Mouse (Mus musculus) heart, embryonic 16.5 days (tissue): ENCODE measurements around the gene Wbp1l. TPM values are rescaled to one million over a fixed set of nuclear protein-coding genes. Genes with fewer than 3 reads are reported as not detected.

ENCODE experiments used
- ATAC-seq: fragments of 200-750 bp; cut with Nextera tagmentation; replicated peaks from 2 replicates; pipeline ENCODE4 v1.8.0; 2017; ENCODE audit warnings: moderate number of reproducible peaks; ENCODE audit not compliant: insufficient read depth, low FRiP score; ENCODE audit errors: extremely low read depth
- H3K27ac ChIP-seq: fragments of 300-500 bp; sonication (generic); 2 replicates; pipeline ENCODE4 v1.5.1; 2014; ENCODE audit warnings: mild to moderate bottlenecking, low read length, control low read depth, moderate library complexity
- H3K27me3 ChIP-seq: fragments of 300-500 bp; sonication (generic); 2 replicates; pipeline ENCODE4 v1.6.1; 2014; ENCODE audit warnings: low read length, mixed read lengths; ENCODE audit not compliant: control insufficient read depth, insufficient read depth
- H3K36me3 ChIP-seq: fragments of 300-500 bp; sonication (generic); 2 replicates; pipeline ENCODE4 v1.6.1; 2014; ENCODE audit not compliant: control insufficient read depth, insufficient read depth
- H3K4me1 ChIP-seq: fragments of 300-500 bp; sonication (generic); 2 replicates; pipeline ENCODE4 v1.6.1; 2014; ENCODE audit warnings: low read length, mixed read lengths; ENCODE audit not compliant: control insufficient read depth, insufficient read depth
- H3K4me2 ChIP-seq: fragments of 300-500 bp; sonication (generic); 2 replicates; pipeline ENCODE4 v1.6.1; 2014; ENCODE audit warnings: low read depth, mild to moderate bottlenecking, control low read depth, low read length
- H3K4me3 ChIP-seq: fragments of 300-500 bp; sonication (generic); 2 replicates; pipeline ENCODE4 v1.5.1; 2014; ENCODE audit warnings: mild to moderate bottlenecking, control low read depth, low read length
- H3K9ac ChIP-seq: fragments of 300-500 bp; sonication (generic); 2 replicates; pipeline ENCODE4 v1.6.1; 2014; ENCODE audit warnings: low read length, control low read depth
- H3K9me3 ChIP-seq: fragments of 300-500 bp; sonication (generic); replicated peaks from 2 replicates; pipeline ENCODE4 v1.6.1; 2016; ENCODE audit warnings: low read length; ENCODE audit not compliant: control insufficient read depth
- WGBS: fragments of 180-500 bp; shearing (Covaris S2); extraction: QIAGEN DNeasy Blood & Tissue Kit; methylation state at CpG from one replicate; pipeline ENCODE4 v1.1.7; 2014; 5-methylcytosine and 5-hydroxymethylcytosine counted together
- polyA plus RNA-seq: library from polyadenylated mRNA; unstranded; fragments of >200 nt; fragmentation: Nextera tagmentation; extraction: Ambion mirVana; gene quantifications from 2 replicates; pipeline ENCODE4 v1.2.1, GENCODE M21; 2015

Wbp1l gene
- polyA plus RNA-seq, 1 experiment from 2014 or later: 60.5 TPM

DNA sequence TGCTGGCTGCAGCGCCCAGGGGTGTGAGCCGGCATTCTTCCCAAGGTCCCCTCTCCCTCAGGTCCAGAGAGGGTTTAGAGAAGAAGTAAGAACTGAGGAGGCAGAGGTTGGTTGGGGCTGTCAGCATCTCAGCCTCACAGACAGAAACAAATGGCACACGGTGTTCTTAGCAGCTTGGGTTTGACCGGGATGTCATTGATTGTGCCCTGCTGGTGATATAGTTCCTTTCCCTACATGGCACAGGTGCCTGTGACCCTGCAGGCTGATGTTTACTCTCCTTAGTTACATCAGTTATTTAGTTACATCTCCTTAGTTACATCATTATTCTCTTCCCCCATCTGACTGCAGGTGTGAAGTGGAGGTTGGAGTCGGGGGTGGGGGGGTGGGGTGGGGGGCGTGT is 7.3 kb upstream of the Wbp1l start:
- ATAC-seq: no peak
- Histone ChIP-seq H3K9ac (no peak overlapping the region), H3K36me3 (peaks cover 18% of the 10 kb centered on the region), H3K27me3 (no peaks in the 10 kb centered on the region), H3K4me3 (no peak overlapping the region), H3K4me1 (no peaks in the 10 kb centered on the region), H3K4me2 (no peak overlapping the region), H3K27ac (no peak overlapping the region), H3K9me3 (no peaks in the 10 kb centered on the region)
- WGBS: 78% methylated on average over 6 of the region's 6 CpGs

DNA sequence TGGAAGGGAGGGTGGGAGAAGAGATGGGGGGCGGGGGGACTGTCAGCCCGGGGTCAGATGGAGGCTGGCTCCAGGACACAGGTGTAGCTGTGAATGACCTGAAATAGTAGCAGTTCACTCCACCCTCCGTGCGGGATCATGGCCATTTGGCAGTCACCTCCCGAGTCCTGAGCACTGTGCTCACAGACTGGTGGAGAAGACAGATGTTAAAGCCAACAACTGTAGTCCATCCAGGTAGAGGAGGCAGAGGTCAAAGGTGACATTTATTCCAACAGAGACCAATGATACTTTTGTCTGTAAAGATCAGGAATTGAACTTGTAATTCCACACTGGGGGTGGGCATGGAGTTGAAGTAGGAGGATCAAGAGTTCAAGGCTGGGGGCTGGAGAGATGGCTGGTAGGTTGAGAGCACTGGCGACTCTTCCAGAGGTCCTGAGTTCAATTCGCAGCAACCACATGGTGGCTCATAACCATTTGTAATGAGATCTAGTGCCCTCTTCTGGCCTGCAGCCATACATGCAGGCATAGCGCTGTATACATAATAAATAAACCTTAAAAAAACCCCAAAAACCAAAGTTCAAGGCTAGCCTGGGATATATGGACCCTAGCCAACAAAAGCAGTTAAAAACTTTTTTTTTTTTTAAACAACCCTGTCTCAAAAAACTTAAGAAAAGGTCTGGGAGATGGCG is 6.0 kb upstream of the Wbp1l start:
- WGBS: 89% methylated on average over 9 of the region's 9 CpGs
- H3K36me3 ChIP-seq: peaks cover 18% of the 10 kb centered on the region
- ATAC-seq: no peak

DNA sequence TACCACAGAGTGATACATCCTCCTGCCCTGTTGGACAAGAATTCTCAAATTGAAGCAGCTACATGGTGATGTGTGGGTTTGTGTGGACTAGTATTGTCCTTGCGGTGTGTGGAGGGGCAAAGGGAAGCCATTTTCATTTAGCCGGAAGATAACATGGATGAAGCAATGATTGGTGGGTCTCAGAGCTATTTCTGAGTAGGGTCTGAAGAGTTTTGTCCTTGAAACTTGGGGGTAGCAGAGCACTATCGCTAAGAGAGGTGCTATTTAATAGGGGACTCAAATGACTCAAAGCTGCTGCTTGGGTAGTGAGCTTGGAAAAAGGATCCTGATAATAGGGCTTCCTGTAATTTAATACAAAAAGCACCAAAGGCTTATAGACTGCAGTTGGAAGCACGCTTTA is 697 bp upstream of the Wbp1l start:
- Histone ChIP-seq H3K4me2 (peak overlapping the region; percentile 52), H3K27me3 (no peaks in the 10 kb centered on the region), H3K4me1 (peaks cover 17% of the 10 kb centered on the region), H3K4me3 (peak overlapping the region; percentile 100; the same call in 1 of the 2 replicates), H3K36me3 (0 out of 2 replicates have a peak, but pooled peaks cover 7% of the 10 kb centered on the region), H3K27ac (no peak overlapping the region), H3K9me3 (no peaks in the 10 kb centered on the region), H3K9ac (no peak overlapping the region)
- WGBS: 82% methylated on average over 4 of the region's 4 CpGs
- ATAC-seq: no peak

More for the DNA sequence above, 6.0 kb upstream of the Wbp1l start:
- Histone ChIP-seq H3K27me3 (no peaks in the 10 kb centered on the region), H3K27ac (no peak overlapping the region), H3K4me2 (no peak overlapping the region), H3K4me1 (no peaks in the 10 kb centered on the region), H3K9ac (no peak overlapping the region), H3K9me3 (no peaks in the 10 kb centered on the region), H3K4me3 (no peak overlapping the region)

DNA sequence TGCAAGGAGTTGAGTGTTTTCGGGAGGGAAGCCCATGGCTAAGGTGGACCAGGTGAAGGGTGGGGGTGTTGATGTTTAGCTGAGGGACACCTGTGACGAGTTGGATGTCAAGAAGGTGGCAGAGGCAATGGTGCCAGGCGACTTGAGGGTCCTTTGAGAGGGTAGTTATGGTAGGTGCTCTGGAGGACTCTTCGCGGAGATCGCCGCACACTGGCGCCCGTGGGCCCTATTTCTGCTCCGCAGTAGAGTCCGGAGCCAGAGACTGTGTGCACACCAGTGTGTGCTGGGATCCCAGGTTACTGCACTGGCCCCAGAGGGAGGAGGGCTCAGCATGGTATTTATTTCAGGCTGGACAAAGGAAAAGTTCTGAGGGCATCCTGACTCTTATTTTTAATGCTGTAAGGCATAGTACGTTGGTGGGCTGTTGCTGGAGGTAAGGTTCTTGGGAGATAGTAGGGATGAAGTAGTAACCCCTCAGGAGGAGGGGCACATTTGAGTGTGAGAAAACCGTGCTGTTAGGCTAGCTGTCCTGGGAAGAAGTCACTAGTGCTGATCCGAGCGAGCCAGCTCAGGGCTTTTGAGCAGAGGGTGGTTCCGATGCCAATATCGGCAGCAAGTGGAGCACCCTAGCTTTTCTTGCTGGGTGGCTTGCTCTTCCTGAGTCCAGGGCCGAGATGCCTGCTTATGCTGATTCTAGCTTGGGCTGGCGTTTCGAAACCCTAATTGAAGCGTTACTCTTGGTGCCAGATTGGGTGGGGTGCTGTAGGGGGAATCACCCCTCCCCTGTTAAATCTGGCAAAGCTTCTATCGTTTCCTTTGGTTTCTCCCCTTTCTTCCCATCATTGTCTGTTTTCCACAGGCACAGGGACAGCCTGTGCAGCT is 732 bp downstream of the Wbp1l start:
- Histone ChIP-seq H3K9ac (peak overlapping the region; percentile 90), H3K4me1 (peaks cover 17% of the 10 kb centered on the region), H3K9me3 (no peaks in the 10 kb centered on the region), H3K27ac (peak overlapping the region; percentile 78), H3K36me3 (0 out of 2 replicates have a peak, but pooled peaks cover 4% of the 10 kb centered on the region), H3K27me3 (no peaks in the 10 kb centered on the region), H3K4me2 (peak overlapping the region; percentile 90), H3K4me3 (peak overlapping the region; percentile 100)
- 14% methylated on average over 22 of the region's 22 CpGs for WGBS
- ATAC-seq: no peak

DNA sequence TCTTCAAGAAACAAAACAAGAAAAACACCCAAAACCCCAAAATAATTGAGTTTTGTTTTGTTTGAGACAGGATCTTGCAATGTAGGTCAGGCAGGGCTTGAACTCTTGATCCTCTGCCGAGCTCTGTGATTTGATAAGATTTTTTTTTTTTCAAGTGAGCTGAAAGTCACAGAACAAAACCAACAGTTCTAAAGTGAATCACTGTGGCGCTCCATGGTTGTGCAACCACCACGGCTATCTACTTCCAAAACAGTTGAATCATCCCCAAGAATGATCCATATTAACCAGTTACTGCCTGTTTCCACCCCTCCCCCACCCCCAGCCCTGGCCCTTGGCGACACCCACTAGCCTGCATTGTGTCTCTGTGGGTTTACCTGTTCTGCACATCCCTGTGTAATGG is 1.5 kb downstream of the Wbp1l start:
- Histone ChIP-seq H3K36me3 (no peaks in the 10 kb centered on the region), H3K27ac (peak overlapping the region; percentile 78), H3K4me3 (peak overlapping the region; percentile 100), H3K9ac (no peak overlapping the region), H3K9me3 (no peaks in the 10 kb centered on the region), H3K27me3 (no peaks in the 10 kb centered on the region), H3K4me2 (peak overlapping the region; percentile 90), H3K4me1 (peaks cover 17% of the 10 kb centered on the region)
- 67% methylated on average over 4 of the region's 4 CpGs for WGBS
- ATAC-seq: no peak

DNA sequence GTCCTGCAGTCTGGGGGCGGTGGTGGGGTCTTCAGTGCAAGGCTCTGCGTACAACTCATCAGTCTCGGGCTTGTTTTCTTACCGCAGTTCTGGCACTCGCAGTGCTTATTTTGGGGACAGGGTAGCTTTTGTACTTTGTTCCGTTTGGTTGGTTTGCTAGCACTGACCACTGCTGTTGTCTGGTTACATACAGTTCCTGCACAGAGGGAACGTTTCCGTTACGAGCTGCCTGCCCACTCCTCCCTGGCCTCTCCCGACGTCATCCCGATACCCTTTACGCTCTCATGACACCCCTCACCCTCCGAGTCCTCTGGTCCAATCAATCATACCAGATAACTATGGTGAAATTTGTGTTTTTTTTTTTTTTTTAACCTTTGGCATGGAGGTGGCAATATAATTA is 2.6 kb downstream of the Wbp1l start:
- Histone ChIP-seq H3K27me3 (no peaks in the 10 kb centered on the region), H3K4me2 (peak overlapping the region; percentile 4; the same call in 1 of the 2 replicates), H3K4me3 (no peak overlapping the region), H3K27ac (no peak overlapping the region), H3K9me3 (no peaks in the 10 kb centered on the region), H3K9ac (no peak overlapping the region), H3K36me3 (no peaks in the 10 kb centered on the region), H3K4me1 (peaks cover 17% of the 10 kb centered on the region)
- WGBS: 63% methylated on average over 14 of the region's 14 CpGs
- no peak for ATAC-seq

DNA sequence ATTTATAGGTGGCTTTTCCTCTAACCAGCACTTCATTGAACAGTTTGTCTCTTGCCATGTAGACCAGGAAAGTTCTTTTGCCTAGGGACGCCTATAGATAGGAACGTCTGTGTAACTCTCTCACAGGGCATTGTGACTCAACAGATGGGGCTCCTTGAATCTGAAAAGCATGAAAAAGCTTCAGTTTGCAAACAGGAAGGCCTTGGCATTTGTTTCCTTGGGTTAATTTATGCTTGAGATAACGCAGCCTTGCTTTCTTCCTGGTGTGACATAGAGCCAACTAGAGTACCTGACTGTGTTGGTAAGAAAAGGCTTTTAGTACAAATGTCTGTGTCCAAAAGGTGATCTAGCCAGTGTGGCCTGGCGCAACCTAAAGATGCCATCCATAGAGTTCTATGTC is 3.5 kb downstream of the Wbp1l start:
- no peak for ATAC-seq
- Histone ChIP-seq H3K9ac (no peak overlapping the region), H3K36me3 (no peaks in the 10 kb centered on the region), H3K27me3 (no peaks in the 10 kb centered on the region), H3K4me1 (peaks cover 20% of the 10 kb centered on the region), H3K4me2 (no peak overlapping the region), H3K4me3 (no peak overlapping the region), H3K9me3 (no peaks in the 10 kb centered on the region), H3K27ac (no peak overlapping the region)
- 81% methylated on average over 4 of the region's 4 CpGs for WGBS

DNA sequence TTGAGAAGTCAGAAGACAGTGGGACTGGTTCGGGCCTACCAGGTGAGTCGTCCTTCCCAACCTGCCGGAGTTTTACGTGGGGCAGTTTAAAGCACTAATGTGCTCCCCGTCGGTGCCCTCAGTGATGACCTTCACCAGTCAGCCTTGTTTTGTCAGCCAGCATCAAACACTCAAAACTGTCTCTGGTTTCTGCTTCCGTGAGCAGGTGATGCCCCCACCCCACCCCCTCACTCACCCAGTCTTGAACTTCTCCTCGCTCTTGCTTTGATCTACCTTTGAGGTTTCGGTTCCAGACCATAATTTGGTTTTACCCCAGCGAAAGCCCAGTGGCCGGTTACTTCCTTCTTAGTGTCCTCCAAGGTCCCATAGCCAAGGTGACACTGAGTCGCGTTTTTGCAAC is 7.8 kb downstream of the Wbp1l start:
- Histone ChIP-seq H3K9me3 (no peaks in the 10 kb centered on the region), H3K27ac (no peak overlapping the region), H3K4me1 (peaks cover 19% of the 10 kb centered on the region), H3K27me3 (no peaks in the 10 kb centered on the region), H3K9ac (peak overlapping the region; percentile 28; the same call in 1 of the 2 replicates), H3K36me3 (peaks cover 6% of the 10 kb centered on the region; the same call in 1 of the 2 replicates), H3K4me2 (no peak overlapping the region), H3K4me3 (no peak overlapping the region)
- WGBS: 86% methylated on average over 13 of the region's 13 CpGs
- no peak for ATAC-seq

DNA sequence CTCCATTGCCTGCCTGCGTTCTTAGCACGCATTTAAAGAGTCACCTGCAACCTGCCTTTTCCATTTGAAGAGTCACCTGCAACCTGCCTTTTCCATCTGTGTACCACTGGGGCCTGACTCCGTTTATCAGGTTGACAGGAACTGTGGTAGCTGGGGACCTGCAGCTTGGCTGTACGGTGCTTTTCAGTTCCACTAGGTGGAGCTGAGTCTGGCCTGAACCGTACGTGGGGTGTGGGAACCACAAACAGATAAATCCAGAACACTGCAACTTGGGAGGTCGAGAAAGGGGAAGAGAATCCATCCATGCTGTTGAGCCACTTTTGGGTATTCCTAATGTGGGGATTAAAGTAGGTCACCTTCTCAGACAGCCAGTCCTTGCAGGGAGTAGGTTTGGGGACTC is 8.5 kb downstream of the Wbp1l start:
- Histone ChIP-seq H3K9ac (peak overlapping the region; percentile 28), H3K27me3 (no peaks in the 10 kb centered on the region), H3K4me3 (no peak overlapping the region), H3K4me2 (no peak overlapping the region), H3K9me3 (no peaks in the 10 kb centered on the region), H3K4me1 (peaks cover 17% of the 10 kb centered on the region), H3K27ac (no peak overlapping the region), H3K36me3 (peaks cover 6% of the 10 kb centered on the region; the same call in 1 of the 2 replicates)
- 33% methylated on average over 7 of the region's 7 CpGs for WGBS
- peak; percentile 71; the same call in 1 of the 2 replicates for ATAC-seq
